Mouse (Mus musculus) midbrain, postnatal 0 days (tissue): ENCODE data around the gene Syne3. TPM values are rescaled to one million over a fixed set of nuclear protein-coding genes. Genes with fewer than 3 reads are reported as not detected.

ENCODE experiments used
- ATAC-seq: fragments of 200-750 bp; cut with Nextera tagmentation; 2 replicates; pipeline ENCODE4 v1.8.0; 2017; ENCODE audit warnings: moderate number of reproducible peaks, mild to moderate bottlenecking, moderate TSS enrichment, moderate library complexity; ENCODE audit not compliant: low FRiP score
- DNase-seq: peaks from one replicate; pipeline ENCODE4 v3.0.0-alpha.2; 2015; ENCODE audit warnings: low spot score
- H3K27ac ChIP-seq: fragments of 300-500 bp; sonication (generic); 2 replicates; pipeline ENCODE4 v1.5.1; 2014; ENCODE audit warnings: low read depth, mild to moderate bottlenecking, low read length, mixed read lengths
- H3K27me3 ChIP-seq: fragments of 300-500 bp; sonication (generic); 2 replicates; pipeline ENCODE4 v1.6.1; 2014; ENCODE audit warnings: low read length, control low read depth, mixed read lengths; ENCODE audit not compliant: insufficient read depth
- H3K36me3 ChIP-seq: fragments of 300-500 bp; sonication (generic); 2 replicates; pipeline ENCODE4 v1.6.1; 2014; ENCODE audit warnings: low read length, control low read depth, mixed read lengths; ENCODE audit not compliant: insufficient read depth
- H3K4me1 ChIP-seq: fragments of 300-500 bp; sonication (generic); 2 replicates; pipeline ENCODE4 v1.6.1; 2014; ENCODE audit warnings: mild to moderate bottlenecking, control low read depth, antibody characterized with exemption, low read length, mixed read lengths; ENCODE audit not compliant: insufficient read depth
- H3K4me2 ChIP-seq: fragments of 300-500 bp; sonication (generic); 2 replicates; pipeline ENCODE4 v1.6.1; 2014; ENCODE audit warnings: low read depth, mild to moderate bottlenecking, low read length, mixed read lengths; ENCODE audit not compliant: poor library complexity, severe bottlenecking
- H3K4me3 ChIP-seq: fragments of 300-500 bp; sonication (generic); 2 replicates; pipeline ENCODE4 v1.5.1; 2014; ENCODE audit warnings: low read depth, mild to moderate bottlenecking, low read length, moderate library complexity
- H3K9ac ChIP-seq: fragments of 300-500 bp; sonication (generic); replicated peaks from 2 replicates; pipeline ENCODE4 v1.6.1; 2014; ENCODE audit warnings: mild to moderate bottlenecking, low read length, moderate library complexity, mixed read lengths; ENCODE audit not compliant: poor library complexity, severe bottlenecking
- H3K9me3 ChIP-seq: fragments of 300-500 bp; sonication (generic); 2 replicates; pipeline ENCODE4 v1.6.1; 2016; ENCODE audit warnings: low read length, control low read depth
- CTCF ChIP-seq: IDR thresholded peaks from 2 replicates; pipeline ENCODE4 v1.5.1; 2016; ENCODE audit warnings: antibody characterized with exemption, mild to moderate bottlenecking
- whole genome bisulfite sequencing: fragments of 180-500 bp; shearing (Covaris S2); extraction: QIAGEN DNeasy Blood & Tissue Kit; methylation state at CpG from one replicate; pipeline ENCODE4 v1.1.7; 2014; 5-methylcytosine and 5-hydroxymethylcytosine counted together
- polyA plus RNA-seq: library from polyadenylated mRNA; unstranded; fragments of >200 nt; fragmentation: Nextera tagmentation; extraction: Ambion mirVana; gene quantifications from 2 replicates; pipeline ENCODE4 v1.2.1, GENCODE M21; 2015
- total RNA-seq: library from RNA; depleted of rRNA; stranded (reverse); fragments of >200 nt; gene quantifications from 2 replicates; pipeline ENCODE4 v1.2.3, GENCODE M21; 2014

Gene Syne3
- total and polyA plus RNA-seq, 2 experiments from 2014 or later, result 0.85 to 0.93 TPM

DNA sequence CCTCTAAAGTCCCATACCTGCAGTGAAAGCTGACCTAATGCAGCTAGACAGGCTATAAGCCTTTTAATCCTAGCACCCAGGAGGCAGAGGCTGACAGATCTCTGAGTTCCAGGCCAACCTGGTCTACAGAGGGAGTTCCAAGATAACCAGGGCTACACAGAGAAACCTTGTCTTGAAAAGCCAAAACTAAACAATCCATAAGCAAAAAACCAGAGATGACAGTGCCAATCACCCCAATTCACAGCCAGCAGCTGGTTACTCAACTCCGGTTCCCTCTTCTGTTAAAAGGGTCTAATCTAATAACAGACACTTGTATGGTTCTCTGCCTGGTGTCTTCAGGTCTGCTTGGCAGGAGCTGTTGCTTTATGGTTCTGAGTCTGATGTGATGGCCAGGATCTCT lies 2.0 kb upstream of the Syne3 start:
- peaks cover 3% of the 10 kb centered on the region; the same call in 1 of the 2 replicates for H3K4me1 ChIP-seq
- TF ChIP-seq CTCF, result no peak
- DNase-seq, result no peak
- H3K4me2 ChIP-seq, result no peak overlapping the region
- H3K27me3 ChIP-seq, result peaks cover 32% of the 10 kb centered on the region
- no peak for ATAC-seq
- H3K4me3 ChIP-seq, result no peak overlapping the region
- H3K36me3 ChIP-seq, result no peaks in the 10 kb centered on the region
- no peak overlapping the region for H3K9ac ChIP-seq
- no peak overlapping the region for H3K27ac ChIP-seq
- 93% methylated on average over 1 of the region's 1 CpGs for WGBS
- H3K9me3 ChIP-seq, result no peaks in the 10 kb centered on the region

DNA sequence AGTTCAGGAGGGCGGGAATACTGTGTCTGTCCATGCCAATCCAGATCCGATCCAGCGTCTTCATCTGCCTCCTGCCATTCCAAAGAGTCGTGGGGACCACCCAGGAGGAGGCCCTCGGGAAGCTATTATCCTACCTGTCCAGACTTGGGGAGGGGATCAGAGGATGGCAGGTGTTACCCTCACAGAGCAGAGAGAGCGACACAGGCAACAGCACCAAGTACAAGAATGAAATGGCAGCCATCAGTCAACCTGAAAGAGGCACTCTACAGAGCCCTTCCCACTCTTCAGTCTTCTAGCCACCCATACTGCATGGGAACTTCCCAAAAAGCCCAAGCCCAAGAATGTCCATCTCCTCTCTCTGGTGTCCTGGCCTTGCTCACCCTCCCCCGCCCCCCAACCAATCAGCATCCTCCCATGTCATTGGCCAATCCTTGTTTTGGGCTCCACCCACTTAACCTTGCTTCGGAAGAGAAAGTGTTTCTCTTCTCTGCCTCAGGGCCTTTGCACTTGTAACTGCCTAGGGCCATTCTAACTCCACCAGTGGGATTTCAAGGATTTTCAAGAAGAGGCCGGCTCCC lies 693 bp upstream of the Syne3 start:
- H3K27ac ChIP-seq, result no peak overlapping the region
- H3K27me3 ChIP-seq, result peaks cover 32% of the 10 kb centered on the region
- no peak overlapping the region for H3K9ac ChIP-seq
- no peak for DNase-seq
- H3K4me3 ChIP-seq, result peak overlapping the region; percentile 56
- no peak for TF ChIP-seq CTCF
- H3K36me3 ChIP-seq, result no peaks in the 10 kb centered on the region
- H3K4me1 ChIP-seq, result peaks cover 3% of the 10 kb centered on the region; the same call in 1 of the 2 replicates
- 22% methylated on average over 9 of the region's 9 CpGs for WGBS
- H3K9me3 ChIP-seq, result no peaks in the 10 kb centered on the region
- ATAC-seq, result 0 out of 2 replicates have a peak, but pooled peaks have one; percentile 29
- peak overlapping the region; percentile 98 for H3K4me2 ChIP-seq

DNA sequence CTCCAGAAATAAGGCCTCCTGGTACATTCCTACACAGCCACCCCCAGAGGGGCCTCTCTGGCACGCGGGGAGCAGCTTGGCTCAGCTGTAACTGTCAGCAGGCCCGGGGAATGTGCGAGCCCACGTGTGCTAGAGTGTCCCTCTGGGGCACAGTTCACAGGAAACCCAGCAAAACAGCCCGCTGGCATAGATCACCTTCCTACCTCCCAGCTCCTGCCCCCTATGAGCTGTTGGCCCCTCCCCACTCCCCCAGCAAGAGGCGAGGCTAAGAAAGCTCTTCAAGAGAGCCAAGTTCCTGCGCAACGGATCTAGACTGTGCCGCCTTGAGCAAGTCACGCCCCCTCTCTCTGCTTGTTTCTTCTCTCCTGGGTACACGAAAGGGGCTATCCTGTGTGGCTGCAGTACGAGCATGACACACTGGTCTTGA lies 844 bp downstream of the Syne3 start:
- 3% methylated on average over 13 of the region's 13 CpGs for WGBS
- DNase-seq (peak; percentile 12), ATAC-seq (peak; percentile 35; the same call in 1 of the 2 replicates)
- Histone ChIP-seq H3K27me3 (peaks cover 32% of the 10 kb centered on the region), H3K4me3 (peak overlapping the region; percentile 56; the same call in 1 of the 2 replicates), H3K36me3 (no peaks in the 10 kb centered on the region), H3K4me1 (peaks cover 3% of the 10 kb centered on the region; the same call in 1 of the 2 replicates), H3K9me3 (no peaks in the 10 kb centered on the region), H3K4me2 (peak overlapping the region; percentile 98), H3K9ac (no peak overlapping the region), H3K27ac (no peak overlapping the region)
- no peak for TF ChIP-seq CTCF

DNA sequence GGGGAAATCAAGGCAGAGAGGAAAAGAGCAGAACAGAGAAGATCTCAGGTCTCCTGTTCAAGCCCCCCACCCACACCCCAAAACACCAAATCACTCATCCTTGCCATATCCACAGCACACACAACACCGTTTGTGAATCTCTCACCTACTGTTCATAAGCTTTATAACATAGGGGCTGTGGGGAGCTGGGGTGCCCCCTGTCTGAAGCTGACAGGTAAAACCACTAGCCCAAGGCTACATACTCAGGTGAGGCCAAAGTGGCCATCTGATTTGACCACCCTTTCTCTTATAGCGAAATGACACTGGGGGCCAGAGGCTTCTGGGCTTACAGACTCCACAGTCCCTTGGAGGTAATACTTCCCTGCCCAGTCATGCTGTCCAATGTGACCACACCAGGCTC lies 1.5 kb downstream of the Syne3 start:
- peaks cover 32% of the 10 kb centered on the region for H3K27me3 ChIP-seq
- DNase-seq (no peak), ATAC-seq (no peak)
- TF ChIP-seq CTCF, result peak; percentile 28
- H3K4me2 ChIP-seq, result no peak overlapping the region
- no peak overlapping the region for H3K9ac ChIP-seq
- no peak overlapping the region for H3K27ac ChIP-seq
- H3K4me3 ChIP-seq, result no peak overlapping the region
- peaks cover 3% of the 10 kb centered on the region; the same call in 1 of the 2 replicates for H3K4me1 ChIP-seq
- WGBS, result 65% methylated on average over 2 of the region's 2 CpGs
- H3K36me3 ChIP-seq, result no peaks in the 10 kb centered on the region
- H3K9me3 ChIP-seq, result no peaks in the 10 kb centered on the region

DNA sequence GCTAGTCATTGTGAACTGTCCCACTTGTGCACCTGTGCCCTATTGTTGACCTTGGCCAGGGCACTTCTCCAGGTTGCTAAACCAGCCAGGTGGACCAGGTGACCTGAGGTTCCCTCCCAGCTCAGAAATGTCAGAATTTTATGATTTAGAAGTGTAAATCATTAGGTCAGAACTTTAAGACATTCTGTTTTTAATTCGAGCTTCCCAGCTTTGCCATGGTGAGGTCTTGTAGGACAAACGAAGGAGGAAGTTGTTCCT lies 4.0 kb downstream of the Syne3 start:
- H3K36me3 ChIP-seq, result no peaks in the 10 kb centered on the region
- no peak for ATAC-seq
- no peak overlapping the region for H3K9ac ChIP-seq
- no peak overlapping the region for H3K4me2 ChIP-seq
- TF ChIP-seq CTCF, result no peak
- 70% methylated on average over 2 of the region's 2 CpGs for WGBS
- H3K4me3 ChIP-seq, result no peak overlapping the region
- H3K27ac ChIP-seq, result no peak overlapping the region
- H3K4me1 ChIP-seq, result peaks cover 3% of the 10 kb centered on the region; the same call in 1 of the 2 replicates
- no peaks in the 10 kb centered on the region for H3K9me3 ChIP-seq
- DNase-seq, result no peak
- H3K27me3 ChIP-seq, result peaks cover 28% of the 10 kb centered on the region

DNA sequence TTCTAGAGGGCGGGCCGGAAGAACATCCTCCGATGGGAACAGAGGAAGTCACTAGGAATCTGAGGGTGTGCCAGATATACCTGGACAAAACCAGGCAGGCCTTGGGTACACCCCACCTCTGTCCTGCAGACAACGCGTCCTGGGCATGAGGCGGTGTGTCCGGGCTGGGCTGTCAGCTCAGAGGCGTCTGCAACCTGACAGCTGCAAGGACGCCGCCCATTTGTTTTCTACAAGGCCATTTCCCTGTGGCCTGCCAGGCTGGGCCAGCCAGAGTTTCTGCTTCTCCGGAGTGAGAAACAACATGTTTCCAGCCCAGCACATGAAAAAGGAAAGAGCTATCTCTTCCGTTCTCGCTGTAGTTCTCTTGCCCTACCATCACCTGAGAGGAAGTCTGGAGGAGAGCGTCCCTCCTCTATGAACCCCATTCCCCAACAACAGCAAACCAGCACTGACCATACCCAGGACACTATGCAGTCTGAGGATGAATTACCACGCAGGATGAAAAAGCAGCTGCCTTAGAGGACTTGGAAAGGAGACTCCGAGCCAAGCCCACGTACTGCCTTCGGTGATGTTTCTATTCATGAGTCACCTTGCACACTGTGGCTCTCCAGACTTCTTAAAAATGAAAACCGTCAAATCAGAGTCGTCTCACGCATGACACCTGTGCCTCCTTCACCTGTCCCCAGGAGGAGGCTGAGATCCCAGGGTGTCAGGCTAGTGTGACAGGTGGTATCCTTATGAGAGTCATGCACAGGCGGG lies 4.5 kb downstream of the Syne3 start:
- H3K4me1 ChIP-seq, result peaks cover 3% of the 10 kb centered on the region; the same call in 1 of the 2 replicates
- no peak overlapping the region for H3K4me2 ChIP-seq
- DNase-seq (no peak), ATAC-seq (no peak)
- no peak overlapping the region for H3K27ac ChIP-seq
- H3K9me3 ChIP-seq, result no peaks in the 10 kb centered on the region
- no peak overlapping the region for H3K4me3 ChIP-seq
- H3K9ac ChIP-seq, result no peak overlapping the region
- H3K36me3 ChIP-seq, result no peaks in the 10 kb centered on the region
- WGBS, result 87% methylated on average over 22 of the region's 22 CpGs
- peaks cover 24% of the 10 kb centered on the region for H3K27me3 ChIP-seq
- no peak for TF ChIP-seq CTCF
